Mouse (Mus musculus): ENCODE measurements around the gene Snx4.

DNA sequence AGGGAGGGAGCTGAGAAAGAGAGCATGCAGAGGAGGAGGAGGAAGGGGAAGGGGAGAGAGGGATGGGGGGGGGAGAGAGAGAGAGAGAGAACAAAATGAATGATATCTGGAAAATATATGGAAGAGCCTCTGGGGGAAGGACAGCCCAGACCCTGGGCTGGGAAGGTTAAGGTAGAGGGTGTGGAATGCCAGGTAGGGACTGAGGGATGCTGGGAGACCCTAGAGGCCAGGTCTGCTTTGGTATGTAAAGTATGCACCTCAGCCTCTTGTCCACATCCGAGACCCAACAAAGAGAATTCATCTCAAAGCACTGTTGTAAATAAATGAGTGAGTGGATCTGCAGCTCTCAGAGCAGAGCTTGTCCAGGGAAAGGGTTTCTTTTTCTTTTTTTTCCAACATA lies 91.1 kb downstream of the Snx4 start:
- no peak for TF ChIP-seq CTCF (IDR thresholded peaks at IDR 0.05; ENCODE audit: borderline replicate concordance, control insufficient read depth, extremely low read depth, insufficient read depth, low read length, poor library complexity)
- TF ChIP-seq POLR2A (IDR thresholded peaks at IDR 0.05; ENCODE audit: control insufficient read depth, extremely low read depth, insufficient read depth, low read length, poor library complexity), result no peak

All from thymus, adult 2 months (tissue).